Mouse (Mus musculus) lung, postnatal 4 days (tissue): ENCODE results near the gene Cryge.
"Not testable (repeated sequence)": the region's sequence is repeated elsewhere in the genome, so short reads cannot be mapped to it uniquely, and the experiment has no call there.

Experiments used
- DNase-seq, 2 experiments: peaks; one replicate each; pipeline ENCODE4 v3.0.0; 2021

The Cryge gene

GRCm38 (mm10) chr1:65050952-65051351 is at the start of gene Cryge:
TSS of gene Cryge (minus strand) at chr1:65051149.
- not testable (repeated sequence) for DNase-seq

- no peak for DNase-seq
Measured at GRCm38 (mm10) chr1:65096953-65097352, 46.0 kb upstream of the Cryge start.

- DNase-seq, result no peak
Measured at GRCm38 (mm10) chr1:65091566-65091965, 40.6 kb upstream of the Cryge start.

- peak in 1 of 2 experiments; percentile 43 for DNase-seq
Measured at GRCm38 (mm10) chr1:65090370-65090769, 39.4 kb upstream of the Cryge start.

GRCm38 (mm10) chr1:65088567-65089356 is 37.8 kb upstream of the Cryge start:
- DNase-seq, result no peak

- DNase-seq, result no peak
Measured at GRCm38 (mm10) chr1:65082188-65082587, 31.2 kb upstream of the Cryge start, which contains the start of gene Crygb. TSS of gene Crygb (minus strand) at chr1:65082288.

- DNase-seq, result no peak
Measured at GRCm38 (mm10) chr1:65075607-65076006, 24.7 kb upstream of the Cryge start.

- no peak for DNase-seq
Measured at GRCm38 (mm10) chr1:65073589-65073988, 22.6 kb upstream of the Cryge start, which contains the start of gene Crygc. TSS of gene Crygc (minus strand) at chr1:65073689.

GRCm38 (mm10) chr1:65067842-65068241 is 16.9 kb upstream of the Cryge start:
- no peak for DNase-seq

GRCm38 (mm10) chr1:65064201-65064600 is 13.3 kb upstream of the Cryge start:
- no peak for DNase-seq

- DNase-seq, result no peak
Measured at GRCm38 (mm10) chr1:65063352-65063751, 12.4 kb upstream of the Cryge start, which contains the start of gene Crygd. TSS of gene Crygd (minus strand) at chr1:65063452.

- DNase-seq, result no peak
Measured at GRCm38 (mm10) chr1:65052140-65052539, 1.2 kb upstream of the Cryge start.

- no peak for DNase-seq
Measured at GRCm38 (mm10) chr1:65051696-65052095, 747 bp upstream of the Cryge start.

GRCm38 (mm10) chr1:65048781-65049180 is 2.2 kb downstream of the Cryge start:
- peak; percentile 16 to 34 for DNase-seq

- DNase-seq, result peak in 1 of 2 experiments; percentile 25
Measured at GRCm38 (mm10) chr1:65046401-65047109, 4.4 kb downstream of the Cryge start.

GRCm38 (mm10) chr1:65043433-65043832 is 7.5 kb downstream of the Cryge start:
- DNase-seq, result no peak

GRCm38 (mm10) chr1:65041837-65042236 is 9.1 kb downstream of the Cryge start:
- DNase-seq, result no peak

GRCm38 (mm10) chr1:65040806-65041205 is 10.1 kb downstream of the Cryge start:
- peak in 1 of 2 experiments; percentile 36 for DNase-seq

- DNase-seq, result no peak
Measured at GRCm38 (mm10) chr1:65039679-65040078, 11.3 kb downstream of the Cryge start.

GRCm38 (mm10) chr1:65037542-65037941 is 13.4 kb downstream of the Cryge start:
- DNase-seq, result no peak

GRCm38 (mm10) chr1:65035513-65035912 is 15.4 kb downstream of the Cryge start:
- DNase-seq, result no peak

GRCm38 (mm10) chr1:65032641-65033040 is 18.3 kb downstream of the Cryge start, which contains the start of gene Akr1cl:
TSS of gene Akr1cl (minus strand) at chr1:65032759.
- DNase-seq, result no peak

GRCm38 (mm10) chr1:65028206-65028605 is 22.7 kb downstream of the Cryge start:
- DNase-seq, result no peak

GRCm38 (mm10) chr1:65012726-65013125 is 38.2 kb downstream of the Cryge start:
- DNase-seq, result no peak
